Mouse (Mus musculus) heart, postnatal 4 days (tissue): Measurements from ENCODE around the gene Csmd2. TPM values are rescaled to one million over a fixed set of nuclear protein-coding genes. Genes with fewer than 3 reads are reported as not detected.

Experiments used
- total RNA-seq, 2 experiments: library from RNA; stranded (reverse); gene quantifications; 2 replicates each; pipeline ENCODE4 v1.2.3; 2021

The Csmd2 gene
- total RNA-seq, 2 experiments from 2014 or later = 0.14 to 0.16 TPM

Other genes starting within 250 kb of the Csmd2 start
- gene CK137956, start 16.9 kb upstream of the Csmd2 start, total RNA-seq = not detected